Mouse (Mus musculus): ENCODE data around the gene Dpp9. TPM values are rescaled to one million over a fixed set of nuclear protein-coding genes. Genes with fewer than 3 reads are reported as not detected.

Dpp9 gene
- polyA plus RNA-seq, 1 experiment from 2014 or later, result 12.0 TPM

GRCm38 (mm10) chr17:56146131-56146530, 72.6 kb downstream of the Dpp9 start:
- no peaks in the 10 kb centered on the region for H3K9me3 ChIP-seq (ENCODE audit: control insufficient read depth)
- H3K4me1 ChIP-seq (replicated peaks; ENCODE audit: control insufficient read depth, insufficient read depth, low read length), result peaks cover 5% of the 10 kb centered on the region
- 25% methylated on average over 9 of the region's 9 CpGs for WGBS
- TF ChIP-seq CTCF (IDR thresholded peaks at IDR 0.05; ENCODE audit: low read depth), result no peak
- H3K4me3 ChIP-seq (ENCODE audit: low read depth, low read length), result no peak overlapping the region
- H3K4me2 ChIP-seq (replicated peaks; ENCODE audit: low read depth), result no peak overlapping the region
- peaks cover 60% of the 10 kb centered on the region for H3K27me3 ChIP-seq (replicated peaks; ENCODE audit: control insufficient read depth, insufficient read depth, low read length)
- H3K9ac ChIP-seq (ENCODE audit: low read depth, low read length), result no peak overlapping the region
- no peak for ATAC-seq
- H3K36me3 ChIP-seq (ENCODE audit: control insufficient read depth, insufficient read depth), result no peaks in the 10 kb centered on the region
- H3K27ac ChIP-seq (ENCODE audit: low read depth, low read length), result no peak overlapping the region

GRCm38 (mm10) chr17:56144546-56144945, 74.2 kb downstream of the Dpp9 start:
- peaks cover 5% of the 10 kb centered on the region for H3K4me1 ChIP-seq (replicated peaks; ENCODE audit: control insufficient read depth, insufficient read depth, low read length)

GRCm38 (mm10) chr17:56141702-56142605, 76.8 kb downstream of the Dpp9 start:
- Histone ChIP-seq H3K4me2 (replicated peaks; ENCODE audit: low read depth) (peak overlapping the region; percentile 57), H3K9ac (ENCODE audit: low read depth, low read length) (no peak overlapping the region), H3K9me3 (ENCODE audit: control insufficient read depth) (no peaks in the 10 kb centered on the region), H3K27me3 (replicated peaks; ENCODE audit: control insufficient read depth, insufficient read depth, low read length) (peaks cover 64% of the 10 kb centered on the region), H3K4me3 (ENCODE audit: low read depth, low read length) (peak overlapping the region; percentile 27), H3K27ac (ENCODE audit: low read depth, low read length) (no peak overlapping the region), H3K4me1 (replicated peaks; ENCODE audit: control insufficient read depth, insufficient read depth, low read length) (peaks cover 5% of the 10 kb centered on the region; the same call in 1 of the 2 replicates), H3K36me3 (ENCODE audit: control insufficient read depth, insufficient read depth) (no peaks in the 10 kb centered on the region)
- WGBS, result 1% methylated on average over 44 of the region's 47 CpGs
- ATAC-seq, result no peak
- no peak for TF ChIP-seq CTCF (IDR thresholded peaks at IDR 0.05; ENCODE audit: low read depth)

More at GRCm38 (mm10) chr17:56144546-56144945, 74.2 kb downstream of the Dpp9 start:
- no peak for TF ChIP-seq CTCF (IDR thresholded peaks at IDR 0.05; ENCODE audit: low read depth)
- ATAC-seq, result no peak
- Histone ChIP-seq H3K9me3 (ENCODE audit: control insufficient read depth) (no peaks in the 10 kb centered on the region), H3K36me3 (ENCODE audit: control insufficient read depth, insufficient read depth) (no peaks in the 10 kb centered on the region), H3K27ac (ENCODE audit: low read depth, low read length) (no peak overlapping the region), H3K4me3 (ENCODE audit: low read depth, low read length) (no peak overlapping the region), H3K4me2 (replicated peaks; ENCODE audit: low read depth) (no peak overlapping the region), H3K9ac (ENCODE audit: low read depth, low read length) (no peak overlapping the region), H3K27me3 (replicated peaks; ENCODE audit: control insufficient read depth, insufficient read depth, low read length) (peaks cover 73% of the 10 kb centered on the region)
- 68% methylated on average over 9 of the region's 9 CpGs for WGBS

GRCm38 (mm10) chr17:56139858-56140595, 78.7 kb downstream of the Dpp9 start, which contains the start of gene Sema6b:
Gene Sema6b (minus strand): TSS chr17:56140343.
- Histone ChIP-seq H3K4me2 (replicated peaks; ENCODE audit: low read depth) (peak within 1 kb of the TSS; percentile 85), H3K9ac (ENCODE audit: low read depth, low read length) (0 out of 2 replicates have a peak within 1 kb of the TSS, but pooled peaks have one; percentile 11), H3K9me3 (ENCODE audit: control insufficient read depth) (no peaks in the 10 kb centered on the region), H3K27me3 (replicated peaks; ENCODE audit: control insufficient read depth, insufficient read depth, low read length) (peaks cover 64% of the 10 kb centered on the region), H3K36me3 (ENCODE audit: control insufficient read depth, insufficient read depth) (no peaks in the 10 kb centered on the region), H3K27ac (ENCODE audit: low read depth, low read length) (no peak within 1 kb of the TSS), H3K4me1 (replicated peaks; ENCODE audit: control insufficient read depth, insufficient read depth, low read length) (peaks cover 5% of the 10 kb centered on the region; the same call in 1 of the 2 replicates), H3K4me3 (ENCODE audit: low read depth, low read length) (peak within 1 kb of the TSS; percentile 56)
- TF ChIP-seq CTCF (IDR thresholded peaks at IDR 0.05; ENCODE audit: low read depth), result peak; percentile 14; the same call in 1 of the 2 replicates
- WGBS, result 2% methylated on average over 77 of the region's 79 CpGs
- no peak for ATAC-seq

GRCm38 (mm10) chr17:56139355-56139754, 79.3 kb downstream of the Dpp9 start:
- Histone ChIP-seq H3K27ac (ENCODE audit: low read depth, low read length) (no peak overlapping the region), H3K4me1 (replicated peaks; ENCODE audit: control insufficient read depth, insufficient read depth, low read length) (peaks cover 5% of the 10 kb centered on the region; the same call in 1 of the 2 replicates), H3K4me2 (replicated peaks; ENCODE audit: low read depth) (peak overlapping the region; percentile 85), H3K9ac (ENCODE audit: low read depth, low read length) (0 out of 2 replicates have a peak overlapping the region, but pooled peaks have one; percentile 11), H3K4me3 (ENCODE audit: low read depth, low read length) (peak overlapping the region; percentile 56), H3K9me3 (ENCODE audit: control insufficient read depth) (no peaks in the 10 kb centered on the region), H3K27me3 (replicated peaks; ENCODE audit: control insufficient read depth, insufficient read depth, low read length) (peaks cover 58% of the 10 kb centered on the region), H3K36me3 (ENCODE audit: control insufficient read depth, insufficient read depth) (no peaks in the 10 kb centered on the region)
- no peak for ATAC-seq
- WGBS, result 11% methylated on average over 20 of the region's 21 CpGs
- no peak for TF ChIP-seq CTCF (IDR thresholded peaks at IDR 0.05; ENCODE audit: low read depth)

All from intestine, postnatal 0 days (tissue).